Mouse (Mus musculus) liver, embryonic 13.5 days (tissue): ENCODE measurements around the gene Pnpla7. TPM values are rescaled to one million over a fixed set of nuclear protein-coding genes. Genes with fewer than 3 reads are reported as not detected.

Experiments
- ATAC-seq: fragments of 200-750 bp; cut with Nextera tagmentation; 2 replicates; pipeline ENCODE4 v1.8.0; 2017; ENCODE audit warnings: low read depth, mild to moderate bottlenecking, moderate number of reproducible peaks, moderate library complexity
- DNase-seq: peaks from one replicate; pipeline ENCODE4 v3.0.0; 2022
- H3K27ac ChIP-seq: fragments of 300-500 bp; sonication (generic); 2 replicates; pipeline ENCODE4 v1.5.1; 2015; ENCODE audit warnings: moderate library complexity, mild to moderate bottlenecking, inconsistent platforms
- H3K27me3 ChIP-seq: fragments of 300-500 bp; sonication (generic); 2 replicates; pipeline ENCODE4 v1.6.1; 2015; ENCODE audit warnings: mild to moderate bottlenecking, inconsistent platforms
- H3K36me3 ChIP-seq: fragments of 300-500 bp; sonication (generic); 2 replicates; pipeline ENCODE4 v1.6.1; 2015; ENCODE audit warnings: mild to moderate bottlenecking, inconsistent platforms
- H3K4me1 ChIP-seq: fragments of 300-500 bp; sonication (generic); replicated peaks from 2 replicates; pipeline ENCODE4 v1.6.1; 2015; ENCODE audit warnings: inconsistent platforms
- H3K4me2 ChIP-seq: fragments of 300-500 bp; sonication (generic); 2 replicates; pipeline ENCODE4 v1.6.1; 2015; ENCODE audit warnings: inconsistent platforms, mild to moderate bottlenecking, moderate library complexity
- H3K4me3 ChIP-seq: fragments of 300-500 bp; sonication (generic); replicated peaks from 2 replicates; pipeline ENCODE4 v1.5.1; 2015; ENCODE audit warnings: mild to moderate bottlenecking, inconsistent platforms
- H3K9ac ChIP-seq: fragments of 300-500 bp; sonication (generic); 2 replicates; pipeline ENCODE4 v1.6.1; 2015; ENCODE audit warnings: mild to moderate bottlenecking, inconsistent platforms
- H3K9me3 ChIP-seq: fragments of 300-500 bp; sonication (generic); replicated peaks from 2 replicates; pipeline ENCODE4 v1.6.1; 2016; ENCODE audit warnings: inconsistent platforms
- WGBS: fragments of 180-500 bp; shearing (Covaris S2); methylation state at CpG from one replicate; pipeline ENCODE4 v1.1.7; 2015; ENCODE audit not compliant: insufficient replicate concordance; 5-methylcytosine and 5-hydroxymethylcytosine counted together
- microRNA-seq: library from miRNA; unstranded; fragments of <30 nt; microRNA quantifications from one replicate; pipeline ENCODE4, GENCODE M21; 2016
- polyA plus RNA-seq: library from polyadenylated mRNA; unstranded; fragments of >200 nt; fragmentation: Nextera tagmentation; extraction: Ambion mirVana; gene quantifications from 2 replicates; pipeline ENCODE4 v1.2.1, GENCODE M21; 2015

The Pnpla7 gene
- polyA plus RNA-seq, 1 experiment from 2014 or later = 12.0 TPM

- Histone ChIP-seq H3K4me1 (peaks cover 18% of the 10 kb centered on the region), H3K27me3 (peaks cover under 1% of the 10 kb centered on the region; the same call in 1 of the 2 replicates), H3K9ac (no peak overlapping the region), H3K4me2 (no peak overlapping the region), H3K4me3 (no peak overlapping the region), H3K9me3 (no peaks in the 10 kb centered on the region), H3K27ac (no peak overlapping the region), H3K36me3 (no peaks in the 10 kb centered on the region)
- ATAC-seq (no peak), DNase-seq (no peak)
- WGBS = 59% methylated on average over 3 of the region's 3 CpGs
These were observed 123.9 kb downstream of the Pnpla7 start for GRCm38 (mm10) chr2:25099703-25100102.

Small RNA genes within 50 kb of the gene (microRNA-seq; reads per million reads assigned to microRNA genes)
- gene Gm22875 (not detected), gene Gm24328 (not detected), gene Mir7664 (not detected)

Other genes with a start within 250 kb of the Pnpla7 start
- gene Cacna1b, start 212.9 kb upstream of the Pnpla7 start, polyA plus RNA-seq = 0.03 and 0.15 TPM in 2 replicates
- 19.0 and 22.1 TPM in 2 replicates for gene Ehmt1, start 56.4 kb upstream of the Pnpla7 start, polyA plus RNA-seq
- 16.6 and 16.8 TPM in 2 replicates for gene Arrdc1, start 40.8 kb upstream of the Pnpla7 start, polyA plus RNA-seq
- 14.3 and 15.3 TPM in 2 replicates for gene Zmynd19, start 26.2 kb upstream of the Pnpla7 start, polyA plus RNA-seq
- 10.1 and 11.7 TPM in 2 replicates for gene Dph7, start 13.6 kb upstream of the Pnpla7 start, polyA plus RNA-seq
- 110 and 123 TPM in 2 replicates for gene Mrpl41, start 935 bp upstream of the Pnpla7 start, polyA plus RNA-seq
- 8.0 and 10.2 TPM in 2 replicates for gene Nsmf, start 78.3 kb downstream of the Pnpla7 start, polyA plus RNA-seq
- gene Entpd8, start 104.3 kb downstream of the Pnpla7 start, polyA plus RNA-seq = 1.6 and 2.2 TPM in 2 replicates
- 1.1 and 1.6 TPM in 2 replicates for gene Noxa1, start 119.1 kb downstream of the Pnpla7 start, polyA plus RNA-seq
- 2.5 and 2.6 TPM in 2 replicates for gene Nrarp, start 204.7 kb downstream of the Pnpla7 start, polyA plus RNA-seq
- 5.5 and 6.0 TPM in 2 replicates for gene Tor4a, start 220.9 kb downstream of the Pnpla7 start, polyA plus RNA-seq
- gene Nelfb, start 235.5 kb downstream of the Pnpla7 start, polyA plus RNA-seq = 42.8 and 43.3 TPM in 2 replicates
- gene Stpg3, start 238.6 kb downstream of the Pnpla7 start, polyA plus RNA-seq = not detected in 2 replicates
- not detected in 2 replicates for gene Fam166a, start 242.7 kb downstream of the Pnpla7 start, polyA plus RNA-seq
- gene Tubb4b, start 248.7 kb downstream of the Pnpla7 start, polyA plus RNA-seq = 835 and 850 TPM in 2 replicates